Mouse (Mus musculus) lung, postnatal 0 days (tissue): Measurements from ENCODE around the gene 2310009B15Rik.

ENCODE experiments used
- CTCF ChIP-seq: IDR thresholded peaks from 2 replicates; pipeline ENCODE4 v1.5.1; 2016; ENCODE audit warnings: antibody characterized with exemption, mild to moderate bottlenecking
- EP300 ChIP-seq: IDR thresholded peaks from 2 replicates; pipeline ENCODE4 v1.6.1; 2016; ENCODE audit warnings: antibody characterized with exemption, mild to moderate bottlenecking, control low read depth

DNA sequence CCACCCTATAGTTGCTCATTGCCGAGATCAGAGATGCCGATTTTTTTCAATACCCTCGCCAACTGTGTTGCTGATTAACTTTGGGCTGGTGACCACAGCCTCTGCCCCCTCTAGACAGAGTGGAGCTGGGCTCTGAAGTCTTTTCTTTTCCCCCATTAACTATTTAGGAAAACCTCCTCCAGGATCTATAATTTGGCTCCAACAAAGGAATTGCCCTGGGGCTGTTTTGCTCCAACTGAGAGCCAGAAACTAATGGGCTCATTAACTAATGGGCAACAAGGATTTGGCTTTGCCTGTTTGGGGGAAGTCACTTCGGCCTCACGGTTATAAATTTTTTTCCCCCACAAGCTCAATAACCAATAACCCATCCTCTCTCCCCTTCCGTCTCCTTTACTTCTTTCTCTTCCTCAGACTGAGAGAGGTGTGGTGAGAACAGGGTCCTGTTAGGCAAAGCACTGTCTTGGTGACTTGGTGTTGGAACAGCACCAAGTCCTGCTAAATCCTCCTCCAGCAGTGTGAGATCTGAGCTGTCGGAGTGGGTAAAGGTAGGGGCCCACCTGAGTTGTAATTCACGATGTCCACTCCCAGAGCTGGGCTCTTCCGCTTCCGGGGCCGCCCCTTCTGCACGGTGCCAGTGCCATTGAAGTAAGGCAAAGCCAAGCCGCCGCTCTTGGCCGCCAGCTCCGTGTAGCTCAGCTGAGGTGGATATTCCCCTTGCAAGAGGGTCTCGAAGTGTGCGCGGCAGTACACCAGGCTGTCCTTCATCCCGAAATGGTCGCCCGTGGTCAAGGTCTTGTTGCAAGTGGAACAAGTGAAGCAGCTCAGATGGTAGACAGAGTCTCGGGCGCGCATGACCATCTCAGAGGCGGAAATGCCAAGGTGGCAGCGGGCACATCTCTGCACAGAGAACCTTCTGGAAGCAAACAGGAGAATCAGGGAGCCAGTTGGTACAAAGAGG, 18.6 kb downstream of the 2310009B15Rik start:
- TF ChIP-seq CTCF (no peak), EP300 (no peak)
